Mouse (Mus musculus): ENCODE measurements around the gene Pagr1a. TPM values are rescaled to one million over a fixed set of nuclear protein-coding genes. Genes with fewer than 3 reads are reported as not detected.

Gene Pagr1a
- total and polyA plus RNA-seq, 2 experiments from 2014 or later = 19.2 to 31.6 TPM

DNA sequence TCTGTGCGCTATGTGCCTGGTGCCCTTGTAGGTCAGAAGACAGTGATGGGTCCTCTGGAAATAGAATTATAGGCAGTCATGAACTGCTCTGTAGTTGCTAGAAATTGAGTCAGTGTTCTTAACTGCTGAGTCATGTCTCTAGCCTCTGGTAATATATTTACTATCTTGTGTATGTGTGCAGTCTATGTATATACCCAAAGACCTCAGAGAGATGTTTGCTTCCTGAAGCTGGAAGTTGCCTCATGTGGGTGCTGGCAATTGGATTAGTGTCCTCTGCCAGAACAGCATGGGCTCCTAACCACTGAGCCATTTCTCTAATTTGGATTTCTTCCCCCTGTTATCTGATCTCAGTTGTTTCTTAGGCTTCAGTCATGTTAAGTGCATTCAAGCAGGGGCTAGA is 13.0 kb upstream of the Pagr1a start:
- H3K4me1 ChIP-seq (ENCODE audit: insufficient read depth) = 0 out of 2 replicates have a peak, but pooled peaks cover 6% of the 10 kb centered on the region
- no peaks in the 10 kb centered on the region for H3K9me3 ChIP-seq (ENCODE audit: low read length)
- no peak for TF ChIP-seq CTCF (IDR thresholded peaks at IDR 0.05; ENCODE audit: low read depth)
- no peak overlapping the region for H3K4me2 ChIP-seq (ENCODE audit: low read depth)
- H3K27ac ChIP-seq (ENCODE audit: low read depth, low read length) = no peak overlapping the region
- H3K36me3 ChIP-seq (ENCODE audit: insufficient read depth) = no peaks in the 10 kb centered on the region
- ATAC-seq (no peak), DNase-seq (no peak)
- H3K4me3 ChIP-seq (ENCODE audit: low read depth, low read length) = no peak overlapping the region
- no peaks in the 10 kb centered on the region for H3K27me3 ChIP-seq (ENCODE audit: insufficient read depth, low read length)
- WGBS = 98% methylated on average over 1 of the region's 1 CpGs
- no peak overlapping the region for H3K9ac ChIP-seq

DNA sequence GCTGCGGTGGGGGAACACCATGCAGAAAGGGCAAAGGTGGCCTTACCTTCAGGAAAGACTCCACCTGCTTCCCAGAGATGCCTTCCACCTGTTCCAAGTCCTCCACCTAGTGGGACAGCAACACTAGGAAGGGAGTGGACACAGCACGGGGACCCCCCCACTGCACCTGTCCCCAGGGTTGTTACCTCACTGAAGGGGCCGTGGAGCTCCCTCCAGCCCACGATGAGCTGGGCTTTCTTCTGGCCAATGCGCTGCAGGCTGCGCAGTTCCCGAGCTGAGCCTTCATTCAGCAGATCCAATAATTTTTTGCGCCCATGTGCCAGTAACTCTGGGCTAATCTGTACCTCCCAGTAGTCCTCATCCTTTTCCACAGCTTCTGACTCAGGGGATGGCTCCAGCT is 10.7 kb upstream of the Pagr1a start:
- Histone ChIP-seq H3K4me3 (ENCODE audit: low read depth, low read length) (peak overlapping the region; percentile 97), H3K36me3 (ENCODE audit: insufficient read depth) (peaks cover 8% of the 10 kb centered on the region), H3K4me1 (ENCODE audit: insufficient read depth) (peaks cover 22% of the 10 kb centered on the region), H3K9me3 (ENCODE audit: low read length) (no peaks in the 10 kb centered on the region), H3K9ac (peak overlapping the region; percentile 52), H3K27me3 (ENCODE audit: insufficient read depth, low read length) (no peaks in the 10 kb centered on the region), H3K4me2 (ENCODE audit: low read depth) (peak overlapping the region; percentile 87), H3K27ac (ENCODE audit: low read depth, low read length) (peak overlapping the region; percentile 99)
- no peak for ATAC-seq
- DNase-seq = peak; percentile 15
- no peak for TF ChIP-seq CTCF (IDR thresholded peaks at IDR 0.05; ENCODE audit: low read depth)
- WGBS = 43% methylated on average over 8 of the region's 8 CpGs

DNA sequence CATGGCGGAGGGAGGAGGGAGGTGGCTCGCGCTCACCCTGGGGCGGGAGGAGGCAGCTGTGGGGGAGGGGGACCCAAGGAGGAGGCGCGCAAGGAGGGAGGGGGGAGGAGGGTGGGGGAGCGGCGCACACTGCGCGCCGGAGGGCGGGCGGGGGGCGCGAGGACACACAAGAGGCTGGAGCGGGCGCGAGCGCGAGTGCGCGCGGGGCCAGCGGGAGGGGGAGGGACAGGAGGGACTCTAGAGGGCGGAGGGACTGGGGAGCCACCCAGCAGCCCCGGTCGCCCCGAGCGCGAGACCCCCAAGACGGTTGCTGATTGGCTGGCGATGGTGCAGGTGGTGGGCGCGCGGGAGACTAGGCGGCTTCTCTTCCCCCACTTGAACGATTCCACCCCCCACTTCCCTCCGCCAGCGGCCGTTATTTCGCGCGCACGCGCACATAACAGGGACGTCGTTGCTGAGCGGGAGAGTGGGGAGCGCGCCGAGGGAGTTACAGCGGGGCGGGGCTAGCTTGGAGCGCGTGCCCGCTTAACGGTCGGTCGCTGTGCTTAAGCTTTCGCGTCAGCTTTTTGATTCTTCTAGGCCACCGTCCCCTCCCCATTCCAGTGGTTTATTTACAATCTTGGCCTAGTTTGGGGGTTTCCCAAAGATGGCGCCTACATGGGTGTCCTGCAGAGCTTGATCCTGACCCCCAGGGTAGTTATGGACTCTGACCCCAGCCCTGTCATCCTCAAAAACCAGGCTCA is 10.0 kb upstream of the Pagr1a start, which contains the start of gene Maz:
Gene Maz (minus strand): TSS at position 54 of the 743 bp plus-strand sequence.
- peaks cover 22% of the 10 kb centered on the region for H3K4me1 ChIP-seq (ENCODE audit: insufficient read depth)
- peak within 1 kb of the TSS; percentile 98 for H3K9ac ChIP-seq
- peaks cover 15% of the 10 kb centered on the region for H3K36me3 ChIP-seq (ENCODE audit: insufficient read depth)
- peak within 1 kb of the TSS; percentile 87 for H3K4me2 ChIP-seq (ENCODE audit: low read depth)
- DNase-seq (peak; percentile 100), ATAC-seq (peak; percentile 94)
- no peaks in the 10 kb centered on the region for H3K9me3 ChIP-seq (ENCODE audit: low read length)
- TF ChIP-seq CTCF (IDR thresholded peaks at IDR 0.05; ENCODE audit: low read depth) = no peak
- H3K4me3 ChIP-seq (ENCODE audit: low read depth, low read length) = peak within 1 kb of the TSS; percentile 97
- H3K27ac ChIP-seq (ENCODE audit: low read depth, low read length) = peak within 1 kb of the TSS; percentile 99
- no peaks in the 10 kb centered on the region for H3K27me3 ChIP-seq (ENCODE audit: insufficient read depth, low read length)
- under 1% methylated on average over 36 of the region's 63 CpGs for WGBS

DNA sequence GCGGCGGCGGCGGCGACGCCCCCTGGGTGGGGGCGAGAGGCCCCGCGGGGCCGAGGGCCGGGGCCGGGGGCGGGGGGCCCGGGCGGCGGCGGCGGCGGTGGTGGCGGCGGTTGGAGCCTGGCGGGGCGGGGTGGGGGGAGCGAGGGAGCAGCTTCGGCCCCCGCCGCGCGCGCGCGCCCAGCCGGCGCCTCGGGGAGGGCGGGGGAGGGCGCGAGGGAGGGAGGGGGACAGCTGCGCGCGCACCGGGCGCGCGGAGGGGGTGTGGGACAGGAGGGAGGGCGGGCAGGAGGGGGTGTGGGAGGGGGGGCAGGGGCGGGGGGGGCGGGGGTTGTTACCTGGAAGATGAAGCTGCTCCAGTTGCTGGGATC is 9.4 kb upstream of the Pagr1a start:
- Histone ChIP-seq H3K4me3 (ENCODE audit: low read depth, low read length) (peak overlapping the region; percentile 97), H3K4me1 (ENCODE audit: insufficient read depth) (peaks cover 24% of the 10 kb centered on the region), H3K4me2 (ENCODE audit: low read depth) (peak overlapping the region; percentile 87), H3K27me3 (ENCODE audit: insufficient read depth, low read length) (no peaks in the 10 kb centered on the region), H3K9ac (peak overlapping the region; percentile 98), H3K36me3 (ENCODE audit: insufficient read depth) (peaks cover 17% of the 10 kb centered on the region), H3K9me3 (ENCODE audit: low read length) (no peaks in the 10 kb centered on the region), H3K27ac (ENCODE audit: low read depth, low read length) (peak overlapping the region; percentile 99)
- DNase-seq = peak; percentile 92
- 20% methylated on average over 1 of the region's 48 CpGs for WGBS
- ATAC-seq = peak; percentile 1; the same call in 1 of the 2 replicates
- no peak for TF ChIP-seq CTCF (IDR thresholded peaks at IDR 0.05; ENCODE audit: low read depth)

DNA sequence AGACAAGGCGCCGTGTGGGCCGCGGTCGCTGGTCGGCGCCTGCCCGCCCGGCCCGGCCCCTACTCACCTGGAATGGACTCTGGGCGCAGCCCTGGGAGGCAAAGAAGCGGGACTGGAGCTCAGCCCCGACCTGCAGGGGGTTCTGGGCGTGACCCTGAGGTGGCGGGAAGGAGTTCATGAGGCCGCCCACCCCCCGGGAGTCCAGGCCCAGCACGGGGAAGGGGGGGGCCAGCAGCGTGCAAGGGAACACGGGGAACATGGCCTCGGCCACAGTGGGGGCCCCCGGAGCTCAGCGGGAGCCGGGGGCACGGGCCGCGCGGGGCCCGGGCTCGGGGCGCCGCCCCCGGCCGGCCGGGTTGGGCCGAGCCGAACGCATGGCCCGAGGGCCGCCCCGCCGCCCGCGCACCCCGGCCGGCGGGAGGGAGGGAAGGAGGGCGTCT is 9.0 kb upstream of the Pagr1a start:
- peak overlapping the region; percentile 97 for H3K4me3 ChIP-seq (ENCODE audit: low read depth, low read length)
- ATAC-seq (peak; percentile 1; the same call in 1 of the 2 replicates), DNase-seq (peak; percentile 58)
- H3K27ac ChIP-seq (ENCODE audit: low read depth, low read length) = peak overlapping the region; percentile 99
- no peak for TF ChIP-seq CTCF (IDR thresholded peaks at IDR 0.05; ENCODE audit: low read depth)
- H3K4me1 ChIP-seq (ENCODE audit: insufficient read depth) = peaks cover 28% of the 10 kb centered on the region
- peak overlapping the region; percentile 87 for H3K4me2 ChIP-seq (ENCODE audit: low read depth)
- H3K36me3 ChIP-seq (ENCODE audit: insufficient read depth) = peaks cover 17% of the 10 kb centered on the region
- H3K9me3 ChIP-seq (ENCODE audit: low read length) = no peaks in the 10 kb centered on the region
- 9% methylated on average over 9 of the region's 48 CpGs for WGBS
- no peaks in the 10 kb centered on the region for H3K27me3 ChIP-seq (ENCODE audit: insufficient read depth, low read length)
- H3K9ac ChIP-seq = peak overlapping the region; percentile 98

DNA sequence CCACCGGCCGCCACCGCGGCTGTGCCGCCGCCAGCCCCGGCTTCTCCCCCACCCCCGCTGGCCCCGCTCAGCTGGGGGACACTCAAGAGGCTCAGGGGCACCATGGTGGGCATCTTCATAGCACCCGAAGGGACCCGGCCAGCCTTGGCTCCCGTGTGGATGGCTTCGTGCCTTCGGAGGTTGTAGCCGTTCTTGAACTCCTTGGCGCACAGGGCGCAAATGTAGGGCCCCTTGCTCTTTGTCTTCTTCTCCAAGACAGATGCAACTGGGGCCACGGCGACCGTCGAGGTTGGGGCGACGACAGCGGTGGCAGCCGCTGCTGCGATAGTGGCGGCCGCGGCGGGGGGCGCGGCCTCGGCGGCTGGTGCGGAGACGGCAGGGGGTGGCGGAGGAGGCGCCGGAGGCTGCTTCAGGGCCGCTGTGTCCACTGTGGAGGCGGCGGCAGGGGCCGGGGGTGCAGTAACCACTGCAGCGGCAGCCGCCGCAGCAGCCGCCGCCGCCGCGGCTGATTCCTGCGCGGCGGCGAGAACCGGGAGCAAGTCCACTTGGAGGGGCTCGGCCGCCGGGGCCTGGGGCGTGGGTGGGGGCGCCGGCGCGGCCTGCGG is 8.5 kb upstream of the Pagr1a start:
- no peak for ATAC-seq
- H3K27ac ChIP-seq (ENCODE audit: low read depth, low read length) = peak overlapping the region; percentile 99
- H3K4me1 ChIP-seq (ENCODE audit: insufficient read depth) = peaks cover 28% of the 10 kb centered on the region
- H3K4me3 ChIP-seq (ENCODE audit: low read depth, low read length) = peak overlapping the region; percentile 97
- WGBS = 2% methylated on average over 56 of the region's 65 CpGs
- no peaks in the 10 kb centered on the region for H3K9me3 ChIP-seq (ENCODE audit: low read length)
- peak overlapping the region; percentile 87 for H3K4me2 ChIP-seq (ENCODE audit: low read depth)
- H3K36me3 ChIP-seq (ENCODE audit: insufficient read depth) = peaks cover 17% of the 10 kb centered on the region
- H3K9ac ChIP-seq = peak overlapping the region; percentile 98
- H3K27me3 ChIP-seq (ENCODE audit: insufficient read depth, low read length) = no peaks in the 10 kb centered on the region
- no peak for DNase-seq
- TF ChIP-seq CTCF (IDR thresholded peaks at IDR 0.05; ENCODE audit: low read depth) = no peak

Data from forebrain, postnatal 0 days (tissue).